Mouse (Mus musculus) adrenal gland, adult 8-10 months (tissue): ENCODE data around the gene Xbp1. TPM values are rescaled to one million over a fixed set of nuclear protein-coding genes. Genes with fewer than 3 reads are reported as not detected.
A peak's percentile ranks its signal among the peaks of the same experiment; 100 is the strongest.
"Not testable (repeated sequence)": the region's sequence is repeated elsewhere in the genome, so short reads cannot be mapped to it uniquely, and the experiment has no call there.

Source experiments
- DNase-seq: peaks from one replicate; pipeline ENCODE4 v3.0.0; 2022
- total RNA-seq, 4 experiments: library from RNA; stranded (reverse); gene quantifications; 2 replicates each; pipeline ENCODE4 v1.2.4; 2022

Xbp1 gene
- total RNA-seq, 4 experiments from 2014 or later, result 163 to 269 (median 179) TPM

DNA sequence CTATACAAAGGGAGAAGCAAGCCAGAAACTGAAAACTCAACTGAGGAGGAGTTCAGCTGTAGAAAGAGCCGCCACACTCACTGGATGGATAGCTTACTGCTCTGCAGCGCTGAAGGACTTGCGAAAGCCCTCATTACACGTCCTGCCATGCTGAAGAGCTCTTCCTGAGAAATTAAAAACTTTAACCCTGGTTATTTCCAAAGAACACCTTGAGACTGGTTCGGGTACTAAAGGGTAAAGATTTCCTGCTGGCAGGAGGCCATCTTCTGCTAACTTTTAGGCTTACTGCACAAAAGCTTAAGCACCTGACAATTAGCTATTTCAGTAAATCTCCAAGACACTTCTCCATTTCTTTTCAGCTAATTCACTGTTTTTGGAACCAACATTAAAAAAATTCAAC lies 9.7 kb downstream of the Xbp1 start:
- no peak for DNase-seq

DNA sequence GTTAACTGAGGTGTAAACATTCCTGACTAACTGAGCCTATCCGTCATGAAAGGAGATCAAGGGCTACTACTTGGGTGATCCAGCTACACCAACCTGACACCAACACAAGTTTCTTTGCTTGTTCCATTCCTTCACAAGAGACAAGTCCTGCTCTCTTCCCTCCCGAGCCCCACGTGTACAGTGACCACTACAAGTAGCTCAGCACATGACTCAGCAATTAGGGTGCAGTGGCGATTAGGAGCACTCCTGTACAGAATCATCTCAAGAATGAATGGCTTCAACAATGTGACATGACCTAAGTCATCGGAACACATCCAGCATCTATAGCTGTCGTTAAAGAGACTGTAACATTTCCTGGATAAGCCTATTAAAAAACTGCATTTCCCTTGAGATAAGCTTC lies 10.3 kb downstream of the Xbp1 start:
- DNase-seq, result no peak

DNA sequence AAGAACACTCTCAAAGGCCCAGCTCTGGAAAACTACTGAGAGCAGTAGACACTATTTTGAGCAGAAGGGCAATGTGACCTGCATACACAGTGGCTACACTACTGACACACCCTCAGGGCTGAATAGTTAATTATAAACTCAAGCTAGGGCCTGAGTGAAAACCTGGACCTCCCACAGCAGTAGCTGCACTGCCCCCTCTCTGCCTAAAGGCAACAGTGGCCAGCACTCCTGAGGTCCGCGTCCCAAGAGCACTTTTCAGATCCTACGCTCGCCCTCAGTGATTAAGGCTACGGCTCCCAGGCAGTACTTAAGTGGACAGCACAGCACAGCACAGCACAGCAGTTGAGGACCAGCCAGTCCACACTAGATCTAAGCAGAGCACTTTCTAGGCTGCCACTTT lies 12.6 kb downstream of the Xbp1 start:
- DNase-seq, result no peak

DNA sequence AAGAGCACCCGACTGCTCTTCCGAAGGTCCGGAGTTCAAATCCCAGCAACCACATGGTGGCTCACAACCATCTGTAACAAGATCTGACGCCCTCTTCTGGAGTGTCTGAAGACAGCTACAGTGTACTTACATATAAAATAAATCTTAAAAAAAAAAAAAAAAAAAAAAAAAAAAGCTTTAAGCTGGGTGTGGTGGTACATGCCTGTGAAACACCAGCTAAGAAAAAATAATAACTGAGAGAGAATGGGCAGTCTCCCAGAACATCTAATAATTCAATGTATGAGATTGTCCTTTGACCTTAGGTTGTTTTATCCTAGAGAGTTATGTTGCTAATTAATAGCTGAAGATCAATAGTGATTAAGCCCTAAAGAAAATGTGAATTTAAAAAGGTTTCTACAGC lies 17.0 kb downstream of the Xbp1 start:
- not testable (repeated sequence) for DNase-seq

DNA sequence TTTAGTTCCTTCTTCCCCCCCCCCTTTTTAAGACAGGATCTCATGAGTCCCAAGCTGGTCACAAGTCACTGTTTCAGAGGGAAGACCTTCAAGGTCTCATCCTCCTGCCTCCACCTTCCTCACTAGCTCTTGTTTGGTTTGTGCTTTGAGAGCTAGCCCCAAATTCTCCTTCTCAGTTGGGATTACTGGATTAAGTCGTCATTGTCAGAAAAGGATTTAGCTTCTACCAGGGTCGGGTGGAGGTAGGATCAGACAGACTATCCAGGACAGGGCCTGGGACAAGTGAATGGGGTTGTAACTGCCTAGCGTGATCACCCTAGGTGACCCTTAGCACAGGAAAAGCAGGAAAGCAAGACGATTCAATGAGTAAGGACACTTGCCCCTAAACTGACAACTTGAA lies 19.9 kb downstream of the Xbp1 start:
- DNase-seq, result no peak

DNA sequence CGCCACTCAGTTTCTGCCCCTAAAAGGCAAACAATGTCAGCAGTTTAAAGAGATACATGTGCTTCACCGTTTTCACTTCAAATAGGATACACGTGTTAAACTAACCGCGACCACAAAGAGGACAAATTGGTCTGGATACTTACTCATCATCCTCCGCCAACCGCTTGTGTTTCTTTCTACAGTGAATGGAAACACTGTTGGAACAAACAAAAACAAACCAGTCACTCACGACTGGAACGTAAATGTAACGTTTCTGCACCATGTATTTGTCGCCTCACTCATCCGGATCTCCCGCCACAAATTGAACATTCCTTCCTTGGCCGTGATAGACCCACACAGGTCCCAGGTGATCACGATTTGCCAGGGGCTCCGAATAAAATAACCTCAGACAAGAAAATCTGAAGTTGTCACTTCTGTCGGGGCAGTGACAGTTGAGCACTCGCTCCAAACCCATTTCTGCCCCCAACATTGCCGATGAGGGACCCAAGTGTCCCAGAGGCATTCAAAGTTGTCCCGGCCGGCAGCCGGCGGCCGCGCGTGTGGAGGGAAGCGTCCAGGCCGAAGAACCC lies 20.9 kb downstream of the Xbp1 start:
- no peak for DNase-seq

DNA sequence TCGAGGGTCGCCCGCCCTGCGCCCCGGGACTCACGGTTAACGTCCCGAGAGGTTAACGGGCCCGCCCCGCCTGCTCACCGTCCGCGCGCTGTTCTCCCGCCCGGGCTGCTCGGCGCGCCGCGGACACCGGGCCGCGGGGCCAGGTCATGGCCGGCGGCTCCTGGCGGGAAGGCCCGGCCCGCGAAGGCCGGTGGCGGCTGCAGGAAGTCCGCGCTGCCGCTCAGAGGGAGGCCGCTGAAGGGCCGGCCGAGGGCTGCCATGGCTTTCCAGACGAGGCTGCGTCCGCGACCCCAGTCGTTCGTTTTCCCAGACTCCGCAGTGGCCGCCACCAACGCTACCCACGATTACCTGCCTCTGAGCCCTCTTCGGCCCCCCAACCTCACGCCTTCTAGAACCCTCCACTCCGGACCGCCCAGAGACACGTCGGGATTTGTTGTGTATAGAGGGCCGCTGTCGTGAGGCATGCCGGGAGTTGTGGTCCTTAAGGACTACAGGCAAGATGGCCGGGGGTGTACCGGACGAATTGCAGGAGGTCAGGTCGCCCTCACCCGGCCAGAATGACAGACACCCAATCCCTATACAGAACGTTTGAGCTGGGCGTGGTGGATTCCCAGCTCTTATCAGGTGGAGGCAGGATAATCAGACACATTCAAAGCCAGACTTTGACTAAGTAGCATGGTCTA lies 21.5 kb downstream of the Xbp1 start, which contains the start of gene Ccdc117:
Gene Ccdc117 (minus strand): TSS at position 389 of the 683 bp plus-strand sequence.
- peak; percentile 93 for DNase-seq

DNA sequence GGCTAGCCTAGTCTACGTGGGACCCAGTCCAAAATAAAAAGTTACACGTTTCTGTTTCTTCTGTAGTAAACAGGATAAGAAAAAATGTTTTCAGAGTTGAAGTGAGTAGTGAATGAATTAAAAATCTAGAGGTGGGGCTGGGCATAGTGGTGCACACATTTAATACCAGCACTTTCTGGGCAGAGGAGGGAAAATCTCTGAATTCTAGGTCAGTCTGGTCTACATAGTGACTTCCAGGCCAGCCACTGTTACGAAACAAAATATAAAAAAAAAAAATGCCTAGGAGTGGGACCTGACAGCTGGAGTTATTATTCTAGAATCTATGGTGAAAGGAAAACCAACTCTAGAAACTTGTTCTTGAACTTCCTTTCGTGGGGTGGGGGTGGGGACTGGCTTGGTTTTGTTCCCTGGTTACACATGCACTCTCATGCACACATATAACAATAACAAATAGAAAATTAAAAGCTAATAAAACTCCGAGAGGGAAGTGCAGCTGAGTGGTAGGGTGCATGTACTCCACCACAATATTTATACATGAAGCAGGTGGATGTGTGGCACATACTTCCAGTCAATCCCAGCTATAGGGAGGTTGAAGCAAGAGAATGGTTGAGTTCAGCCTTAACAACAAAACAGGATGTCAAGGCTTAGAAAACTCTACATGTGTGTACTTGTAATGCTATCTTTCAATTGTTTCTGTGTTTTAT lies 22.2 kb downstream of the Xbp1 start:
- no peak for DNase-seq

DNA sequence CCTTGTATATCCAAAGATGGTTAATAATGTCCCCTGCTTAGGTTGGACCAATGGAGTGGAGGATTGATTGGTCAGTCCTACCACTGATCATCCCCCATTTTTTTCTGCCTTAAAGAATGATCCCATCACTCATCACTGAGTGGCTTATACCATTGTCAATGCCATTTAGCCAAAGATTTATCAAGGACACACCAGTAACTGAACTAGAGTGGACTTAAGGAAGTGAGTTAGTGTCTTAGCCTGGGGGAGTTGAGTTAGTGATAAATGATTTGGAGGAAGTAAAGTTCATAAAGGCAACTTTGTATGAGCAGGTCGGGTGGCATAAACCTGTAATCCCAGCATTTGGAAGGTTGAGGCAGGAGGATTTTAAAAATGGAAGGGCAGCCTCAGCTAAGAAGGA lies 22.8 kb downstream of the Xbp1 start:
- DNase-seq, result no peak

DNA sequence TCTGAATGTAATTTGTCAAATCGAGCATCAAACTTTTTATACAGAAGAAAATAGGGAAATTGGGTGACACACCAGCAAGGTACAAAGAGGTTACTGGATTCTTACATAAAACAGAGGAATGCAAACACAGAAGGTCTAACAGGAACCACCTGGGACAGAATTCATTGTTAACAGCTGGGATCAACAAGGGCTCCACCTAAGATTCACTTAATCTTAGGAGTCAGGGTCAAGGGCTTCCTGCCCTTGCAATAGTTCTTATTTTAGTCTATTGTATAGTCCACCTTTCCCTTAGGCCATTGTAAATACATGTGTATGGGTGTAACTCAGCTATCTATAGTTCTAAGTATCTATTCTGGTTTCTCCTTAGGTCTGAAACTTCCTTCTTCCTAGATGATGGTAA lies 24.2 kb downstream of the Xbp1 start:
- not testable (repeated sequence) for DNase-seq

DNA sequence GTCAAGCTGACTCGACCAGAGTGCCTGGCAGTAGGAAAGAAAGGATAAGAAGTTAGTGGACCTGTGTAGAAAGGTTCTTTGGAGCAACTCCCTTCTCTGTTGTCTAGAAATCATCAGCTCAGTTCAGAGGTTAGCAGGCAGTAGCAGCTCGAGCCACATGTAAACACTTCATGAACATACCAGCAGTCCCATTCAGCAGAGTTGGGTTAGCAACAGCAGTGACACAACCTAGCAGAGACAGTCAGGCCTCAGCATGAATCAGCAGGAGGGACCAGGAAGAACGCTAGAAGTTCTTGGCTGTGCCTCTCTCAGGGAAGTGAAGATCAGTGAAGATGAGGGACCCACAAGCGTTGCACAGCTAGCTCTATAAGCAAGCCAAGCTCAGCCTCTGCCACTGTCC lies 25.0 kb downstream of the Xbp1 start:
- no peak for DNase-seq

DNA sequence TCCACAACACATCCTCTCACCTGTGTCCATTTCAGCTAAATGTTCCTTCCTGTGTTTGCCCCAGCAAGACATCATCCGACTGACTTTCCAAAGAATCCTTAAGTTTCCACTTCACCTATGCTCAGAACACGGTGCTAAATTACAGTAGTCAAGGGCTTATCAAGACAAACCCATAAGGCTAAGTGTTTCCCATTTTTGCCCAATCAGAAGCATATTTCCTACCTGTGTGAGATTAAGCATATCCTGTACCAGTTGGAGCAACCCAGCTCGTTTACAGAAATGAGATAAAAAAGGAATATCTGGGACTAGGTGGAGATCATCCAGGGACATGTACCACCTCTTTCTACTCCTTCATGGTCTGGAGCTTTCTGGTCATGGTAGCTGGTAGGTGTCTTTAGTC lies 26.2 kb downstream of the Xbp1 start:
- DNase-seq, result no peak

DNA sequence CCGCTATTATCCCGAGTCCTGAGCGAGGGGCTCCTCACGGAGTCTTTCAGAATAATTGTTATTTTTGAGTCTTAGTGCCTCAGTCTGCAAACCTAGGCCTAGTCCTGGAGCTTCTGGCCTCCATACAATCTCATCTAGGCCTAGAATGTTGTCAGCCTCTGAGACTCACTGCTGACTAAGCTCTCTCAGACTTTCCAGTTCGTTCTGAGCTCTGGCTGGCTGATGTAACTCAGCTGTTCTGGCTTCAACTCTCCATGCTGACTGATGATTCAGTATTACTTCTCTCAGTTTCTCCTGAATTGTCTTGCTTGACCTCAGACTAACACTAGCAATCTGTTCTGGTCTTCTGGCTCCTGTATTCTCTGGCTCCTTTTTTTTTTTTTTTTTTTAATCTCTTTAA lies 31.0 kb downstream of the Xbp1 start:
- no peak for DNase-seq

DNA sequence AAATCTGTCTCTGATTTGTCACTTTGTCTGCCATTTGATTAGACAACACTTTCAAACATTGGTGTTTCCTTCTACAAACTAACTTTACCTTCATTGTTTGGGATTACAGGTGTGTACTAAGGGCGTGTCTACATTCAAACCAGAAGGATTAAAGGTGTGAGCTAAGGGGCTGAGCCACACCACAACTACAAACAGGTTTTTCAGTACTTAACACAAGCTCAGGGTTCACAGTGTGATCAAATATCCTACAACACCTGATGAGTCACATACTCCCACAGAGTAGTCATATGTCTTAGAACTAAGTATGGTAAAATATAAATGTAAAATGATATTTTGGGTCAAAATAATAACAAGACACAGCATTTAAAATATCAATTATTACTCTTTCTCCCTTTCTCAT lies 31.5 kb downstream of the Xbp1 start:
- no peak for DNase-seq

DNA sequence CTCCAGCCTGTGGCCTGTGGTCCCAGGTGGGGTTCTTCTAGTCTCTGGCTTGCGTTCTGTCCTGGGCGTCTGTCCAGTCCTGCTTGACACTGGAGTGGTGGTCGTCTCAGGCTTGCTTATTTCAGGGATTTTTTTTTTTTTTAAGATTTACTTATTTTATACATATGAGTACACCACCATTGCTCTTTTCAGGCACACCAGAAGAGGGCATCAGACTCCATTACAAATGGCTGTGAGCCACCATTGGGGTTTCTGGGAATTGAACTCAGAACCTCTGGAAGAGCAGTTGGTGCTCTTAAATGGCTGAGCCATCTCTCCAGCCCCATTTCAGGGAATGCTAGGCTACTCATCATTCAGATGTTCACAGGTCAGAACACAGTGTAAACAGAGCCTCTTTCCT lies 39.8 kb downstream of the Xbp1 start:
- no peak for DNase-seq

DNA sequence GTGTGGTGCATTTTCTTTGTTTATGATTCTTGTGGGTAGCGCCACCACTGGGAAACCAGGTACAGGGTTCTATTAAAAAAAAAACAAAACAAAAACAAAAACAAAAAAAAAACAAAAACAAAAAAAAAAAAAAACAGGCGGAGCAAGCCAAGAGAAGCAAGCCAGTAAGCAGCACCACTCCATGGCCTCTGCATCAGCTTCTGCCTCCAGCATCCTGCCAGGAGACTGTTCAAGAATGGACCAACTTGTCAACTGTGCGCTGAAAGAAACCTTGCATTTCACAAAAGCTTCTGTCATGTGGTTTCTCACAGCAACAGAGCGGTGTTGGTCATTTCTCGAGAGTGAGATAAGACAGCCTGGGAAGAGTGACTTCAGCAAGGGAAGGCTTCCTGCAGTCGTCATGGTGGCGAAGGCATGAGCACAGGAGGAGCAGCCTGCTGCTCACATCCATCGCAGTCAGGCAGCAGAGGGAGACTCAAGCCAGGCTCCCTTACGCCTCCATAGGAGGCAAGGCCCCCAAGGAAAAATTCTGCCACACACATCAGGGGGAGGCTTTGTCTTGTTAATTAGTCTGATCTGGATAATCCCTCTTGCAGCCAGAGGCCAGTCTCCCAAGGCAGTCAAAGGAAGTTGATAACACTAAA lies 42.3 kb downstream of the Xbp1 start:
- DNase-seq, result no peak

DNA sequence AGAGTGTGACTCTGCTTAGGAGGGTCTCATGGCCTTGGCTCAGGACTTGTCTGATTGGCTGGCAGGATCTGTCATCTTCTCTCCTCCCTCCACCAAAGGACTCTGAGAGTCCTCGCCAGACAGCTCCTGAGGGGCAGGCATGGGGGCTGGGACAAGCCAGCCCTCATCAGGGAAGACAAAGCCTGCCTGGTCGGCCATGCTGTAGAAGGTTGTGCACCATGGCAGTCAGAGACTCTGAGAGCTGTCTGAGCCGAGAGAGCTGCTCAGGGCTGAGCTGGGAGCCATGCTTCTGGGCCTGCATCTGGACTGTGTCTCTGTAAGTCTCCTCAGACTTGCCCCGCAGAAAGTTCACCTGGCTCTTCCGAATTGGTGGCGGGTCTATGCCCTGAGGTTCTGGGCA lies 43.4 kb downstream of the Xbp1 start:
- no peak for DNase-seq

DNA sequence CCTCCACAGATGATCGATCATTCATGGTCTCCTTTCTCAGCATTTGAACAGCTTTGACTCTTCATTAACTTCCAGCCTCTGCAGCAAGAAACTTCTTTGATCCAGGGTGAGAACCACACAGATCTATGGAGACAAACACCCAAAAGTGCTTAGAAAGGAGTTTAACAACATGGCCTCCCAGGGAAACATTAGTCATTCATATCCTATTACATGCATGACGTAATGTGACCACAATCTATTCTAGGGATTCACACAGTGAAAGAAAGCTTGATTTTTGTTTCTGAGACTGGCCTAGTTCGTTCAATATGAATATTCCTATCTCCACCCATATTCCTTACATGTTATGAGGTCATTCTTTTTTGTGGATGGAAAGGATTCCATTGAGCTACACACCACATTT lies 45.1 kb downstream of the Xbp1 start:
- no peak for DNase-seq

DNA sequence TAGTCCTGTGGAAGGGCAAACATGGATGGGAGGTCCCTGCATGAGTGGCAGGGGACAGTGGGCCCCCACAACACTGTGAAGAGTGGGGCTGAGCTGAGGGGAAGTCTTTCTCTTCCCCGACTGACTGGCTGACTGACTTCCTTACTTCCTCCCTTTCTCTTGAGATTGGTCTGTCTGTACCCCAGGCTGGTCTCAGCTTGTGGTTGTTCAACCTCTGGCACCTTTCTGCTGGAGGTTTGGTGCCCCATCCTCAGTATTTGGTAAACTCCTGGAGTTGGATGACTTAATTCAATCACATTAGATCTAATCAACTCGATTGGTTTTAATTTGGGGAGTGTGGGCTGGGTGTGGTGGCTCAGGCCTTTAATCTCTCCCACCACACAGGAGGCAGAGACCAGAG lies 46.0 kb downstream of the Xbp1 start:
- DNase-seq, result no peak

DNA sequence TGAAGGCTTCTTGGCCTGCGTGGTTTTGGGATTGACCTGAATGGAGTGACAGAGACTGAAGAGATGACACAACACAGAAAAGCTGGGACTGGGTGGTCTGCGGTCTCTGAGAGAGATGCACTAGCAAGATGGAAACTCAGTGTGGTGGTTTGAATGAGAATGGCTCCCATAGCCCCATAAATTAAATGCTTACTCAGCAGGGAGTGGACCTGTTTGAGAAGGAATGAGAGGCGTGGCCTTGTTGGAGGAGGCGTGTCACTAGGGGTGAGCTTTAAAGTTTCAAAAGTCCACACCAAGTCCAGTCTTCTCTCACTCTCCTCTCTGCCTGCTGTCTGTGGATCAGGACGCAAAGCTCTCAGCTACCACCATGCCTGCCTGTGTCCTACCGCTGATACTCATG lies 47.2 kb downstream of the Xbp1 start:
- DNase-seq, result no peak

DNA sequence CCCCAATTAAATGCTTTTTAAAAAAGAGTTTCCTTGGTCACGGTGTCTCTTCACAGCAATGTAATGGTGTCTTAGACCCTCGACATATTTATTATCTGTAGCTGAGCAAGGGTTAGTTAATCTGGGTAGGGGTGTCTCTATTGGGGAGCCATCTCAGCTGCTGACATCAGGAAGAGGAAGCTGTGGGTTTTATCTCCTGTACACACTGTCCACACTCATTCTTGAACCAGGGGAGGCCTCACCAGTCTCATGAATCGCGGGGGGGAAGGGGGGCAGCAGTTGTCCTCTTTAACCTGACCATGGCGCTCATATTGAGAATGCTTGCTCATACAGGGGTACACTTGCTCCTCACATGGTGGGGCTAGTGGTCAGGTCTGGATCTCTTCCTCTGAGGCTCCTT lies 47.6 kb downstream of the Xbp1 start:
- no peak for DNase-seq

DNA sequence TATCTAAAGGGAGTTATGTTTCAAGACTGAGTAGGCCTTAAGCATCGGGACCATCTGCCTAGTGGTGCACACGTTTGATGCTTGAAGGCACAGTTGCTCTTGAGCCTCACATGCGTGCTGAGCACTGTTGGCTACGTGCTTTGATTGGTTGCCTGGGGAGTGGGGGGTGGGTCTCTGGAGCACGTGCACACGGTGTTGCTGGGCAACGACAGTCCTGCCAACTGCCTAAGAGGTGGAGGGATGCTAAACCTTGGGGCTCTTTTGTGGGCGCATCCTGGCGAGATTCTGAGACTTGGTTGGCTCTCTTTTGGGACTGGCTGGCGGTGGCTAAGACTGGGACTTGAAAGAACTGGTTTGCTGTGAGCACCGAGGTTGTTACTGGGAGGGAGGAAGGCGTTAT lies 49.0 kb downstream of the Xbp1 start, which contains the start of gene Ankrd36:
Gene Ankrd36 (plus strand): TSS at position 211 of the 400 bp plus-strand sequence.
- no peak for DNase-seq

DNA sequence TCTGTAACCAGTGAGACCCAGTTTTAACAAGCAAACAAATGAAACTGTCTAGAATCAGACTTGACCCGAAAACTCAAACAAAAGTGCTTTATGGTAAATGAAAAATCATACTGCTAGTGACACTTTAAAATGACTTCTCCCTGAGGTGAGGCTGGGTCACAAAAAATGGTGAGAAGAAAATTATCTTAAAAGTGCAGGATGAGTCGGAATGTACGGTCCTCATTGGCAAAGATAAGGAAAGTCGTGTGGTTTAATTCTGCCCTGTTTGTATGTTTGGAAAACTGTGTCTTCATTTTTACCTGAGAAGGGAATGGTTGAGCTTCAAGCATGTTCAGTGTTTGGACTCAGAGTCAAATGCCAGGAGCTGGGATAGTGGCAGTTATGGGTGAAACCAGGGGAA lies 51.4 kb downstream of the Xbp1 start:
- DNase-seq, result no peak

DNA sequence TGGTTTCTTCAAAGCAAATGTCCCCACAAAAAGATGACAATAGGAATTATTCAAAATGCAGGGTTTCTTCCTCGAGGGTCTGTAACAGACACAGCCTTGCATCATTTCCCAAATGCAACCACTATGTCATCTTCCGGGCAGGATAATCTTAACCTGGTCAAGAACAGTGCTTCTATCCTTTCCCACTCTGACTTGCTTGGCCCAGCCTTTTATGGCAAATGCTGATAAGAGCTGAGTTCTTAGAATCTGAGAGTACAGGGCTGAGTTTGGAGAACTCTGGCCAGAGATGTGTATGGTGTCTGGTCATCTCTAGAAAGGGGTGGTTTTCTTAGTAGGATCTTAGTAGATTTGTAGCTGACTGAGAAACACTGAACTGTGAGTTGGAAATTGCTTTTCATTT lies 53.4 kb downstream of the Xbp1 start:
- no peak for DNase-seq
